Mouse (Mus musculus) G1E (cell line): Measurements from ENCODE around the gene Vmn2r-ps159. TPM values are rescaled to one million over a fixed set of nuclear protein-coding genes. Genes with fewer than 3 reads are reported as not detected.
"Not testable (repeated sequence)": the region's sequence is repeated elsewhere in the genome, so short reads cannot be mapped to it uniquely, and the experiment has no call there.

Experiments
- ATAC-seq: 2 replicates; pipeline ENCODE4 v1.8.0; 2016; ENCODE audit warnings: mild to moderate bottlenecking; ENCODE audit not compliant: insufficient number of reproducible peaks, poor library complexity, low FRiP score, severe bottlenecking; ENCODE audit errors: extremely low read depth
- DNase-seq: peaks from one replicate; pipeline ENCODE4 v3.0.0; 2012; ENCODE audit warnings: low spot score
- H3K27me3 ChIP-seq: 2 replicates; pipeline ENCODE4 v1.6.1; 2012; ENCODE audit warnings: mild to moderate bottlenecking, low read length, inconsistent platforms; ENCODE audit not compliant: insufficient read depth
- H3K36me3 ChIP-seq: replicated peaks from 2 replicates; pipeline ENCODE3; 2012; ENCODE audit warnings: mild to moderate bottlenecking, inconsistent platforms
- H3K4me1 ChIP-seq: 2 replicates; pipeline ENCODE4 v1.6.1; 2012; ENCODE audit warnings: low read depth, low read length, inconsistent platforms, mixed read lengths; ENCODE audit not compliant: insufficient read depth
- H3K4me3 ChIP-seq: 2 replicates; pipeline ENCODE4 v1.5.1; 2012; ENCODE audit warnings: low read depth, mild to moderate bottlenecking, inconsistent platforms, low read length, moderate library complexity, mixed read lengths
- H3K9me3 ChIP-seq: replicated peaks from 2 replicates; pipeline ENCODE4 v1.6.1; 2012; ENCODE audit warnings: inconsistent platforms
- CTCF ChIP-seq: IDR thresholded peaks from 2 replicates; pipeline ENCODE4 v1.5.1; 2012; ENCODE audit warnings: low read depth, low read length, inconsistent platforms, mixed read lengths
- GATA1 ChIP-seq: IDR thresholded peaks from 2 replicates; pipeline ENCODE4 v1.6.1; 2012; ENCODE audit warnings: borderline replicate concordance, low read length, inconsistent platforms, mixed read lengths
- GATA2 ChIP-seq: IDR thresholded peaks from 2 replicates; pipeline ENCODE4 v1.6.1; 2012; ENCODE audit warnings: low read depth, low read length, inconsistent platforms, borderline replicate concordance
- POLR2AphosphoS5 ChIP-seq: IDR thresholded peaks from 2 replicates; pipeline ENCODE4 v1.6.1; 2012; ENCODE audit warnings: low read depth, low read length, inconsistent platforms; ENCODE audit not compliant: insufficient replicate concordance
- TAL1 ChIP-seq: conservative IDR thresholded peaks from 2 replicates; pipeline ENCODE4 v1.6.1; 2012; ENCODE audit warnings: low read depth, low read length, inconsistent platforms, mixed read lengths
- polyA plus RNA-seq: library from polyadenylated mRNA; stranded (reverse); fragments of >175 nt; gene quantifications from 2 replicates; pipeline ENCODE4 v1.2.3, GENCODE M21; 2012
- total RNA-seq, 2 experiments: library from RNA; stranded (forward) in 1 of 2; stranded (reverse) in 1 of 2; fragments of 200-1000 nt in 1 of 2; fragments of >200 nt in 1 of 2; fragmentation: Nextera tagmentation in 1 of 2; gene quantifications; 2 replicates each; pipeline ENCODE4 v1.2.3; 2014 to 2017

Gene Vmn2r-ps159
- total RNA-seq (2014; fragmentation: Nextera tagmentation) (not detected in 2 replicates), total RNA-seq (2017) (not detected in 2 replicates), polyA plus RNA-seq (not detected in 2 replicates)

- not testable (repeated sequence) for DNase-seq
Measured at GRCm38 (mm10) chr4:156330803-156331202, at the start of gene Vmn2r-ps159. Gene Vmn2r-ps159 (plus strand): TSS chr4:156331103.

DNA sequence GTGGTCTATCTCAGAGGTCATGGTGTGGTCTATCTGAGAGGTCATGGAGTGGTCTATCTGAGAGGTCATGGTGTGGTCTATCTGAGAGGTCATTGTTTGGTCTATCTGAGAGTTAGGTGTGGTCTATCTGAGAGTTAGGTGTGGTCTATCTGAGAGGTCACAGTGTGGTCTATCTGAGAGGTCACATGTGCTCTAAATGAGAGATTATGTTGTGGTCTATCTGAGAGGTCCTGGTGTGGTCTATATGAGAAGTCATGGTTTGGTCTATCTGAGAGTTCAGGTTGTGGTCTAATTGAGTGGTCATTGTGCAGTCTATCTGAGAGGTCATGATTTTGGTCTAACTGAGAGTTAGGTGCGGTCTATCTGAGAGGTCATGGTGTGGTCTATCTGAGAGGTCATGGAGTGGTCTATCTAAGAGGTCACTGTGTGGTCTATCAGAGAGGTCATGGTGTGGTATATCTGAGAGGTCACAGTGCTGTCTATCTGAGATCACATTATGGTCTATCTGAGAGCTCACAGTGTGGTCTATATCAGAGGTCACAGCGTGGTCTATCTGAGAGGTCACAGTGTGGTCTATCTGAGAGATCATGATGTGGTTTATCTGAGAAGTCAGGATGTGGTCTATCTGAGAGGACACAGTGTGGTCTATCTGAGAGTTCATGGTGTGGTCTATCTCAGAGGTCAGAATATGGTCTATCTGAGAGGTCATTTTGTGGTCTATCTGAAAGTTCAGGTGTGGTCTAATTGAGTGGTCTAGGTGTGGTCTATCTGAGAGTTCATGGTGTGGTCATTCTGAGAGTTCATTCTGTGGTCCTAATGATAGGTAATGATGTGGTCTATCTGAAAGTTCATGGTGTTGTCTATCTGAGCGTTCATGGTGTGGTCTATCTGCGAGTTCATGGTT is 10.9 kb downstream of the Vmn2r-ps159 start:
- H3K27me3 ChIP-seq, ATAC-seq, H3K4me3 ChIP-seq, DNase-seq, H3K4me1 ChIP-seq, H3K36me3 ChIP-seq: not testable (repeated sequence)
- H3K9me3 ChIP-seq: peaks cover 20% of the 10 kb centered on the region; the same call in 1 of the 2 replicates

More at GRCm38 (mm10) chr4:156330803-156331202, at the start of gene Vmn2r-ps159:
- H3K4me1 ChIP-seq, H3K4me3 ChIP-seq, ATAC-seq, H3K27me3 ChIP-seq, H3K9me3 ChIP-seq, H3K36me3 ChIP-seq: not testable (repeated sequence)

DNA sequence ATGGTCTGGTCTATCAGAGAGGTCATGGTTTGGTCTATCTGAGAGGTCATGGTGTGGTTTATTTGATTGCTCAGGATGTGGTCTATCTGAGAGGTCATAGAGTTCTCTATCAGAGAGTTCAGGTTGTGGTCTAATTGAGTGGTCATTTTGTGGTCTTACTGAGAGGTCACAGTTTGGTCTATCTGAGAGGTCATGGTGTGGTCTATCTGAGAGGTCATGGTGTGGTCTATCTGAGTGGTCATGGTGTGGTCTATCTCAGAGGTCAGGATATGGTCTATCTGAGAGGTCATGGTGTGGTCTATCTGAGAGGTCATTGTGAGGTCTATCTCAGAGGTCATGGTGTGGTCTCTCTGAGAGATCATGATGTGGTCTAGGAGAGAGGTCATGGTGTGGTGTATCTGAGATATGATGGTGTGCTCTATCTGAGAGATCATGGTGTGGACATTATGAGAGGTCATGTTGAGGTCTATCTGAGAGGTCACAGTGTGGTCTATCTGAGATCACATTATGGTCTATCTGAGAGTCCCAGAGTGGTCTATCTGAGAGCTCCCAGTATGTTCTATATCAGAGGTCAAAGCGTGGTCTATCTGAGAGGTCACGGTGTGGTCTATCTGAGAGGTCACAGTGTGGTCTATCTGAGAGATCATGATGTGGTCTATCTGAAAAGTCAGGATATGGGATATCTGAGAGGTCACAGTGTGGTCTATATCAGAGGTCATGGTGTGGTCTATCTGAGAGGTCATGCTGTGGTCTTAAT is 11.8 kb downstream of the Vmn2r-ps159 start:
- H3K9me3 ChIP-seq: peaks cover 20% of the 10 kb centered on the region; the same call in 1 of the 2 replicates
- no peaks in the 10 kb centered on the region for H3K36me3 ChIP-seq
- H3K4me3 ChIP-seq: no peak overlapping the region
- no peaks in the 10 kb centered on the region for H3K27me3 ChIP-seq
- no peaks in the 10 kb centered on the region for H3K4me1 ChIP-seq
- ATAC-seq (no peak), DNase-seq (no peak)
- TF ChIP-seq GATA1 (no peak), CTCF (no peak), GATA2 (no peak), TAL1 (no peak), POLR2AphosphoS5 (no peak)

GRCm38 (mm10) chr4:156343332-156343731 is 12.4 kb downstream of the Vmn2r-ps159 start:
- ATAC-seq (peak; percentile 32; the same call in 1 of the 2 replicates), DNase-seq (no peak)
- no peak overlapping the region for H3K4me3 ChIP-seq
- H3K4me1 ChIP-seq: no peaks in the 10 kb centered on the region
- H3K9me3 ChIP-seq: peaks cover 20% of the 10 kb centered on the region; the same call in 1 of the 2 replicates
- no peaks in the 10 kb centered on the region for H3K36me3 ChIP-seq
- H3K27me3 ChIP-seq: no peaks in the 10 kb centered on the region
- TF ChIP-seq TAL1 (no peak), GATA2 (no peak), GATA1 (no peak), POLR2AphosphoS5 (no peak), CTCF (no peak)

DNA sequence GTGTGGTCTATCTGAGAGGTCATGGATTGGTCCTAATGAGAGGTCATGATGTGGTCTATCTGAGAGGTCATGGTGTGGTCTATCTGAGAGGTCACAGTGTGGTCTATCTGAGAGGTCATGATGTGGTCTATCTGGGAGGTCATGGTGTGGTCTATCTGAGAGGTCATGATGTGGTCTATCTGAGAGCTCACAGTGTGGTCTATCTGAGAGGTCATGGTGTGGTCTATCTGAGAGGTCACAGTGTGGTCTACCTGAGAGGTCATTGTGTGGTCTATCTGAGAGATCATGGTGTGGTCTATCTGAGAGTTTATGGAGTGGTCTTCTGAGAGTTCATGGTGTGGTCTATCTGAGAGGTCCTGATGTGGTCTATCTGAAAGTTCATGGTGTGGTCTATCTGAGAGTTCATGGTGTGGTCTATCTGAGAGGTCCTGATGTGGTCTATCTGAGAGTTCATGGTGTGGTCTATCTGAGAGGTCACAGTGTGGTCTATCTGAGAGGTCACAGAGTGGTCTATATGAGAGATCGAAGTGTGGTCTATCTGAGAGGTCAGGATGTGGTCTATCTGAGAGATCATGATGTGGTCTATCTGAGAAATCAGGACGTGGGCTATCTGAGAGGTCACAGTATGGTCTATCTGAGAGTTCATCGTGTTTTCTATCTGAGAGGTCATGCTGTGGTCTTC is 26.0 kb downstream of the Vmn2r-ps159 start:
- H3K27me3 ChIP-seq, DNase-seq, H3K36me3 ChIP-seq, H3K9me3 ChIP-seq, H3K4me3 ChIP-seq, ATAC-seq, H3K4me1 ChIP-seq: not testable (repeated sequence)

Other genes with a start within 250 kb of the Vmn2r-ps159 start
- 67.9 and 74.6 TPM in 2 replicates for gene 9430015G10Rik, start 221.1 kb upstream of the Vmn2r-ps159 start, total RNA-seq (2014; fragmentation: Nextera tagmentation)
- 43.6 and 52.0 TPM in 2 replicates for gene 9430015G10Rik, start 221.1 kb upstream of the Vmn2r-ps159 start, total RNA-seq (2017)
- 10.4 and 13.5 TPM in 2 replicates for gene 9430015G10Rik, start 221.1 kb upstream of the Vmn2r-ps159 start, polyA plus RNA-seq
- 0.49 and 2.3 TPM in 2 replicates for gene Rnf223, start 200.6 kb upstream of the Vmn2r-ps159 start, total RNA-seq (2014; fragmentation: Nextera tagmentation)
- 0.16 and 0.17 TPM in 2 replicates for gene Rnf223, start 200.6 kb upstream of the Vmn2r-ps159 start, total RNA-seq (2017)
- 0.11 and 0.12 TPM in 2 replicates for gene Rnf223, start 200.6 kb upstream of the Vmn2r-ps159 start, polyA plus RNA-seq
- 1.7 and 2.0 TPM in 2 replicates for gene Agrn, start 133.6 kb upstream of the Vmn2r-ps159 start, total RNA-seq (2014; fragmentation: Nextera tagmentation)
- gene Agrn, start 133.6 kb upstream of the Vmn2r-ps159 start, total RNA-seq (2017): 0.38 and 0.70 TPM in 2 replicates
- 0.48 and 0.70 TPM in 2 replicates for gene Agrn, start 133.6 kb upstream of the Vmn2r-ps159 start, polyA plus RNA-seq
- not detected in 2 replicates for gene Isg15, start 130.3 kb upstream of the Vmn2r-ps159 start, total RNA-seq (2014; fragmentation: Nextera tagmentation)
- gene Isg15, start 130.3 kb upstream of the Vmn2r-ps159 start, total RNA-seq (2017): 0.16 and 0.93 TPM in 2 replicates
- gene Isg15, start 130.3 kb upstream of the Vmn2r-ps159 start, polyA plus RNA-seq: 0.09 and 0.16 TPM in 2 replicates
- not detected in 2 replicates for gene AW011738, start 127.8 kb upstream of the Vmn2r-ps159 start, total RNA-seq (2014; fragmentation: Nextera tagmentation)
- gene AW011738, start 127.8 kb upstream of the Vmn2r-ps159 start, total RNA-seq (2017): 0.11 TPM in 1 of 2 replicates, not detected in the other
- not detected in 2 replicates for gene AW011738, start 127.8 kb upstream of the Vmn2r-ps159 start, polyA plus RNA-seq
- gene Perm1, start 115.2 kb upstream of the Vmn2r-ps159 start, total RNA-seq (2014; fragmentation: Nextera tagmentation): not detected in 2 replicates
- gene Perm1, start 115.2 kb upstream of the Vmn2r-ps159 start, total RNA-seq (2017): 0.05 TPM in 1 of 2 replicates, not detected in the other
- not detected in 2 replicates for gene Perm1, start 115.2 kb upstream of the Vmn2r-ps159 start, polyA plus RNA-seq
- gene Plekhn1, start 96.2 kb upstream of the Vmn2r-ps159 start, total RNA-seq (2014; fragmentation: Nextera tagmentation): 14.7 and 19.4 TPM in 2 replicates
- 8.9 and 9.6 TPM in 2 replicates for gene Plekhn1, start 96.2 kb upstream of the Vmn2r-ps159 start, total RNA-seq (2017)
- 11.3 and 13.4 TPM in 2 replicates for gene Plekhn1, start 96.2 kb upstream of the Vmn2r-ps159 start, polyA plus RNA-seq
- gene Noc2l, start 95.1 kb upstream of the Vmn2r-ps159 start, total RNA-seq (2014; fragmentation: Nextera tagmentation): 131 and 141 TPM in 2 replicates
- gene Noc2l, start 95.1 kb upstream of the Vmn2r-ps159 start, total RNA-seq (2017): 73.7 and 86.3 TPM in 2 replicates
- 93.0 and 102 TPM in 2 replicates for gene Noc2l, start 95.1 kb upstream of the Vmn2r-ps159 start, polyA plus RNA-seq
- gene Samd11, start 75.4 kb upstream of the Vmn2r-ps159 start, total RNA-seq (2014; fragmentation: Nextera tagmentation): 24.2 TPM in 1 of 2 replicates, not detected in the other
- gene Samd11, start 75.4 kb upstream of the Vmn2r-ps159 start, total RNA-seq (2017): 0.11 and 0.23 TPM in 2 replicates
- 0.07 and 0.12 TPM in 2 replicates for gene Samd11, start 75.4 kb upstream of the Vmn2r-ps159 start, polyA plus RNA-seq